In the genomic region with DNA sequence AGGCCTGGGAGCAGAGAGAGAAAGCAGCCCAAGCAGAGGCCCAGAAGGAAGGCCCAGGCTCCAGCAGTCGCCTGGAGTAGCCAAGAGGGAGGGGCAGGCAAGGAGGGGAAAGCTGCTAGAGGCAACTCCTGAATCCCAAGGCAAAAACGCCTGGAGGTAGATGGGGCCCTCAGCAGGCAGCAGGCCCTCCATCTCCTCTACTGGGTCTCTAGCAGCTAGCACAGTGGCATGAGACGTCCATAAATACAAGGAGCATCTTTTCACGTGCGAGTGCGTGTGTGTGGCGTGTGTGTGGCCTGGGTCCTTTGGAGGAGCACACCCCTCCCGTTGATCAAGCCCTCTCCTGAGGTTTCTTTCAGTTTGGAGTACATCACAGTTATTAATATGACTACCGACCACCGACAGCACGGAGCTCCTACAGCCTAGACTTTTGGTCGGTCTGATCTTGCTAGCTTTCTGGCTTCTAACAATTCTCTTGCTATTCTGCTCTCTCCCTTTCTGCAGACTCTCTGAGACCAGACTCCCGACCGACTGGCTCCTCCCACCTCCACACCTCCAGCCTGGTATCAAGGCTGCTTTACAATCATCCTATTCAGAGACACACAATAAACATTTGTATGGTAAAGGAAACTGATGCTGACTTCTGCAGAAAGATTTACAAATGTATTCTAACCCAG, we compare ENCODE assay signal across 8 mouse cellular contexts. TPM values are rescaled to one million over a fixed set of nuclear protein-coding genes. Genes with fewer than 3 reads are reported as not detected.
DNase-seq lines count a peak whose midpoint lies in the region; ATAC-seq and TF ChIP-seq lines count a peak whose summit lies in the region.

No protein-coding gene starts in this region.

- H3K4me2 ChIP-seq in kidney, postnatal 0 days (ENCODE audit: low read length), result no peak overlapping the region
- peak overlapping the region; percentile 16 for H3K4me2 ChIP-seq in hindbrain, embryonic 13.5 days

- WGBS in kidney, postnatal 0 days, result 14% methylated on average over 14 of the region's 14 CpGs
- 10% methylated on average over 14 of the region's 14 CpGs for WGBS in hindbrain, embryonic 13.5 days

- no peaks in the 10 kb centered on the region for H3K9me3 ChIP-seq in kidney, postnatal 0 days (replicated peaks; ENCODE audit: low read length)
- H3K9me3 ChIP-seq in hindbrain, embryonic 13.5 days, result no peaks in the 10 kb centered on the region

- no peak for TF ChIP-seq CTCF in kidney, postnatal 0 days (IDR thresholded peaks at IDR 0.05; ENCODE audit: low read depth)
- no peak for TF ChIP-seq CTCF in cortical plate, adult 2 months (IDR thresholded peaks at IDR 0.05; ENCODE audit: extremely low read depth, insufficient read depth, low read length)

- H3K4me1 ChIP-seq in kidney, postnatal 0 days (replicated peaks; ENCODE audit: insufficient read depth, low read length), result peaks cover 17% of the 10 kb centered on the region
- H3K4me1 ChIP-seq in cortical plate, adult 2 months (ENCODE audit: control insufficient read depth, insufficient read depth, low read length), result peaks cover 12% of the 10 kb centered on the region
- peaks cover 46% of the 10 kb centered on the region for H3K4me1 ChIP-seq in hindbrain, embryonic 13.5 days (replicated peaks)

- DNase-seq in kidney, postnatal 0 days (ENCODE audit: low spot score), result peak; percentile 28
- DNase-seq in kidney, adult 11 months, result no peak
- DNase-seq in neural tube, embryonic 10.5 days (ENCODE audit: extremely low spot score, low spot score), result peak; percentile 50
- no peak for DNase-seq in adrenal gland, postnatal 14 days
- no peak for DNase-seq in frontal cortex, adult 2 months (ENCODE audit: extremely low spot score in 1 of 2, low spot score in 1 of 2)

- TF ChIP-seq POLR2A in cortical plate, adult 2 months (IDR thresholded peaks at IDR 0.05; ENCODE audit: extremely low read depth, insufficient read depth, low read length), result no peak

- no peak for ATAC-seq in kidney, postnatal 0 days (replicated peaks; ENCODE audit: low FRiP score, low read depth)
- peak; percentile 40; the same call in 1 of the 2 replicates for ATAC-seq in hindbrain, embryonic 13.5 days (ENCODE audit: low FRiP score)
- no peak for ATAC-seq in granulocyte monocyte progenitor cell, adult 5-6 weeks (replicated peaks; ENCODE audit: poor library complexity, severe bottlenecking)

- H3K27me3 ChIP-seq in kidney, postnatal 0 days (ENCODE audit: insufficient read depth, low read length), result no peaks in the 10 kb centered on the region
- no peaks in the 10 kb centered on the region for H3K27me3 ChIP-seq in hindbrain, embryonic 13.5 days

- no peak overlapping the region for H3K4me3 ChIP-seq in kidney, postnatal 0 days (replicated peaks; ENCODE audit: low read depth, low read length)
- no peak overlapping the region for H3K4me3 ChIP-seq in cortical plate, adult 2 months (ENCODE audit: insufficient read depth, low read length)
- H3K4me3 ChIP-seq in hindbrain, embryonic 13.5 days, result no peak overlapping the region

- no peak overlapping the region for H3K27ac ChIP-seq in kidney, postnatal 0 days
- H3K27ac ChIP-seq in cortical plate, adult 2 months (ENCODE audit: insufficient read depth, low read length), result peak overlapping the region; percentile 76; the same call in 1 of the 2 replicates
- H3K27ac ChIP-seq in hindbrain, embryonic 13.5 days, result peak overlapping the region; percentile 88

- 0 out of 2 replicates have a peak overlapping the region, but pooled peaks have one; percentile 6 for H3K9ac ChIP-seq in kidney, postnatal 0 days (ENCODE audit: low read depth, low read length)
- peak overlapping the region; percentile 61 for H3K9ac ChIP-seq in hindbrain, embryonic 13.5 days

- H3K36me3 ChIP-seq in kidney, postnatal 0 days (ENCODE audit: insufficient read depth, low read length), result no peaks in the 10 kb centered on the region
- no peaks in the 10 kb centered on the region for H3K36me3 ChIP-seq in hindbrain, embryonic 13.5 days

RNA-seq across cellular contexts. Expression of gene Srsf9, which starts 9.9 kb away (rescaled TPM):
- 234 and 251 TPM in 2 replicates for polyA plus RNA-seq in kidney, postnatal 0 days (2015; fragmentation: Nextera tagmentation; extraction: Ambion mirVana)
- 53.5 and 61.0 TPM in 2 replicates for polyA plus RNA-seq in cortical plate, adult 2 months (2012; rRNA removed)
- 165 and 181 TPM in 2 replicates for polyA plus RNA-seq in hindbrain, embryonic 13.5 days (2015; fragmentation: Nextera tagmentation; extraction: Ambion mirVana)
- total RNA-seq in adrenal gland, postnatal 14 days (2021), result 71.3 and 78.3 TPM in 2 replicates
- 67.9 and 79.2 TPM in 2 replicates for polyA plus RNA-seq in frontal cortex, adult 2 months (2012; rRNA removed)
- 75.1 and 80.7 TPM in 2 replicates for total RNA-seq in granulocyte monocyte progenitor cell, adult 5-6 weeks (2014; fragmentation: Nextera tagmentation)
- 75.0 and 91.4 TPM in 2 replicates for total RNA-seq in granulocyte monocyte progenitor cell, adult 5-6 weeks (2017)

RNA-seq across cellular contexts. Expression of gene Dynll1, which starts 16.3 kb away (rescaled TPM):
- 1,395 and 1,475 TPM in 2 replicates for polyA plus RNA-seq in kidney, postnatal 0 days (2015; fragmentation: Nextera tagmentation; extraction: Ambion mirVana)
- polyA plus RNA-seq in cortical plate, adult 2 months (2012; rRNA removed), result 753 and 867 TPM in 2 replicates
- polyA plus RNA-seq in hindbrain, embryonic 13.5 days (2015; fragmentation: Nextera tagmentation; extraction: Ambion mirVana), result 1,285 and 1,377 TPM in 2 replicates
- 283 and 320 TPM in 2 replicates for total RNA-seq in adrenal gland, postnatal 14 days (2021)
- polyA plus RNA-seq in frontal cortex, adult 2 months (2012; rRNA removed), result 637 and 750 TPM in 2 replicates
- 491 and 531 TPM in 2 replicates for total RNA-seq in granulocyte monocyte progenitor cell, adult 5-6 weeks (2014; fragmentation: Nextera tagmentation)
- 298 and 379 TPM in 2 replicates for total RNA-seq in granulocyte monocyte progenitor cell, adult 5-6 weeks (2017)

RNA-seq across cellular contexts. Expression of gene Gatc, which starts 23.9 kb away (rescaled TPM):
- 19.8 and 20.8 TPM in 2 replicates for polyA plus RNA-seq in kidney, postnatal 0 days (2015; fragmentation: Nextera tagmentation; extraction: Ambion mirVana)
- 28.8 and 31.1 TPM in 2 replicates for polyA plus RNA-seq in cortical plate, adult 2 months (2012; rRNA removed)
- polyA plus RNA-seq in hindbrain, embryonic 13.5 days (2015; fragmentation: Nextera tagmentation; extraction: Ambion mirVana), result 31.8 and 32.6 TPM in 2 replicates
- 21.2 and 23.9 TPM in 2 replicates for total RNA-seq in adrenal gland, postnatal 14 days (2021)
- polyA plus RNA-seq in frontal cortex, adult 2 months (2012; rRNA removed), result 32.8 and 33.0 TPM in 2 replicates
- 48.0 and 50.2 TPM in 2 replicates for total RNA-seq in granulocyte monocyte progenitor cell, adult 5-6 weeks (2014; fragmentation: Nextera tagmentation)
- total RNA-seq in granulocyte monocyte progenitor cell, adult 5-6 weeks (2017), result 12.1 and 15.3 TPM in 2 replicates

RNA-seq across cellular contexts. Expression of gene Triap1, which starts 23.9 kb away (rescaled TPM):
- polyA plus RNA-seq in kidney, postnatal 0 days (2015; fragmentation: Nextera tagmentation; extraction: Ambion mirVana), result 58.7 and 59.0 TPM in 2 replicates
- polyA plus RNA-seq in cortical plate, adult 2 months (2012; rRNA removed), result 26.3 and 27.8 TPM in 2 replicates
- 51.7 and 57.6 TPM in 2 replicates for polyA plus RNA-seq in hindbrain, embryonic 13.5 days (2015; fragmentation: Nextera tagmentation; extraction: Ambion mirVana)
- total RNA-seq in adrenal gland, postnatal 14 days (2021), result 31.5 and 35.5 TPM in 2 replicates
- polyA plus RNA-seq in frontal cortex, adult 2 months (2012; rRNA removed), result 22.2 and 24.1 TPM in 2 replicates
- total RNA-seq in granulocyte monocyte progenitor cell, adult 5-6 weeks (2014; fragmentation: Nextera tagmentation), result 33.7 and 37.2 TPM in 2 replicates
- total RNA-seq in granulocyte monocyte progenitor cell, adult 5-6 weeks (2017), result 15.6 and 24.0 TPM in 2 replicates

RNA-seq across cellular contexts. Expression of gene Cox6a1, which starts 31.7 kb away (rescaled TPM):
- 1,591 and 1,635 TPM in 2 replicates for polyA plus RNA-seq in kidney, postnatal 0 days (2015; fragmentation: Nextera tagmentation; extraction: Ambion mirVana)
- 2,613 and 2,894 TPM in 2 replicates for polyA plus RNA-seq in cortical plate, adult 2 months (2012; rRNA removed)
- 1,031 and 1,095 TPM in 2 replicates for polyA plus RNA-seq in hindbrain, embryonic 13.5 days (2015; fragmentation: Nextera tagmentation; extraction: Ambion mirVana)
- total RNA-seq in adrenal gland, postnatal 14 days (2021), result 1,778 and 1,846 TPM in 2 replicates
- 2,228 and 3,541 TPM in 2 replicates for polyA plus RNA-seq in frontal cortex, adult 2 months (2012; rRNA removed)
- total RNA-seq in granulocyte monocyte progenitor cell, adult 5-6 weeks (2014; fragmentation: Nextera tagmentation), result 446 and 566 TPM in 2 replicates
- total RNA-seq in granulocyte monocyte progenitor cell, adult 5-6 weeks (2017), result 56.7 and 64.4 TPM in 2 replicates

Comparison
In these comparisons a context has a peak if more than half of its experiments do, and no peak if none do; other contexts are left out.
1. DNase-seq: peak in kidney, postnatal 0 days (single experiment) and neural tube, embryonic 10.5 days (single experiment); none in kidney, adult 11 months (single experiment), adrenal gland, postnatal 14 days (single experiment) and frontal cortex, adult 2 months (0 of 2).